Mouse (Mus musculus) embryonic facial prominence, embryonic 15.5 days (tissue): ENCODE results near the gene 1700057G04Rik. TPM values are rescaled to one million over a fixed set of nuclear protein-coding genes. Genes with fewer than 3 reads are reported as not detected.

Source experiments
- ATAC-seq: fragments of 200-750 bp; cut with Nextera tagmentation; 2 replicates; pipeline ENCODE4 v1.8.0; 2017; ENCODE audit warnings: low read depth, moderate TSS enrichment; ENCODE audit not compliant: insufficient number of reproducible peaks, low FRiP score, low TSS enrichment
- H3K27ac ChIP-seq: fragments of 300-500 bp; sonication (generic); replicated peaks from 2 replicates; pipeline ENCODE4 v1.5.1; 2015; ENCODE audit warnings: mild to moderate bottlenecking, inconsistent platforms
- H3K27me3 ChIP-seq: fragments of 300-500 bp; sonication (generic); 2 replicates; pipeline ENCODE4 v1.6.1; 2015; ENCODE audit warnings: inconsistent platforms
- H3K36me3 ChIP-seq: fragments of 300-500 bp; sonication (generic); 2 replicates; pipeline ENCODE4 v1.6.1; 2015; ENCODE audit warnings: mild to moderate bottlenecking, inconsistent platforms
- H3K4me1 ChIP-seq: fragments of 300-500 bp; sonication (generic); 2 replicates; pipeline ENCODE4 v1.6.1; 2015; ENCODE audit warnings: inconsistent platforms
- H3K4me2 ChIP-seq: fragments of 300-500 bp; sonication (generic); replicated peaks from 2 replicates; pipeline ENCODE4 v1.6.1; 2015; ENCODE audit warnings: mild to moderate bottlenecking, inconsistent platforms
- H3K4me3 ChIP-seq: fragments of 300-500 bp; sonication (generic); replicated peaks from 2 replicates; pipeline ENCODE4 v1.5.1; 2015; ENCODE audit warnings: mild to moderate bottlenecking, inconsistent platforms
- H3K9ac ChIP-seq: fragments of 300-500 bp; sonication (generic); 2 replicates; pipeline ENCODE4 v1.6.1; 2015; ENCODE audit warnings: inconsistent platforms
- H3K9me3 ChIP-seq: fragments of 300-500 bp; sonication (generic); replicated peaks from 2 replicates; pipeline ENCODE4 v1.6.1; 2016; ENCODE audit warnings: inconsistent platforms
- WGBS: fragments of 180-500 bp; shearing (Covaris S2); methylation state at CpG from one replicate; pipeline ENCODE4 v1.1.7; 2015; 5-methylcytosine and 5-hydroxymethylcytosine counted together
- polyA plus RNA-seq: library from polyadenylated mRNA; unstranded; fragments of >200 nt; fragmentation: Nextera tagmentation; extraction: Ambion mirVana; gene quantifications from 2 replicates; pipeline ENCODE4 v1.2.1, GENCODE M21; 2015

Gene 1700057G04Rik
- polyA plus RNA-seq = not detected in 2 replicates

- no peak within 1 kb of the TSS for H3K9ac ChIP-seq
- no peak within 1 kb of the TSS for H3K4me3 ChIP-seq
- H3K36me3 ChIP-seq = no peaks in the 10 kb centered on the region
- 92% methylated on average over 1 of the region's 1 CpGs for WGBS
- H3K27ac ChIP-seq = no peak within 1 kb of the TSS
- no peaks in the 10 kb centered on the region for H3K27me3 ChIP-seq
- H3K4me1 ChIP-seq = no peaks in the 10 kb centered on the region
- no peak for ATAC-seq
- H3K9me3 ChIP-seq = no peaks in the 10 kb centered on the region
- no peak within 1 kb of the TSS for H3K4me2 ChIP-seq
Measured at GRCm38 (mm10) chr9:92309077-92309476, at the start of gene 1700057G04Rik. TSS of gene 1700057G04Rik (plus strand) at chr9:92309377.

- Histone ChIP-seq H3K4me1 (no peaks in the 10 kb centered on the region), H3K9me3 (no peaks in the 10 kb centered on the region), H3K27ac (no peak overlapping the region), H3K9ac (no peak overlapping the region), H3K27me3 (no peaks in the 10 kb centered on the region), H3K4me2 (no peak overlapping the region), H3K36me3 (no peaks in the 10 kb centered on the region), H3K4me3 (no peak overlapping the region)
- ATAC-seq = no peak
- WGBS = 59% methylated on average over 7 of the region's 7 CpGs
Measured at GRCm38 (mm10) chr9:92260481-92261159, 48.6 kb upstream of the 1700057G04Rik start.

GRCm38 (mm10) chr9:92265719-92266118, 43.5 kb upstream of the 1700057G04Rik start:
- H3K4me3 ChIP-seq = no peak overlapping the region
- no peaks in the 10 kb centered on the region for H3K9me3 ChIP-seq
- H3K4me1 ChIP-seq = no peaks in the 10 kb centered on the region
- H3K4me2 ChIP-seq = no peak overlapping the region
- no peak overlapping the region for H3K9ac ChIP-seq
- 88% methylated on average over 4 of the region's 4 CpGs for WGBS
- no peaks in the 10 kb centered on the region for H3K27me3 ChIP-seq
- no peak overlapping the region for H3K27ac ChIP-seq
- no peaks in the 10 kb centered on the region for H3K36me3 ChIP-seq
- no peak for ATAC-seq

DNA sequence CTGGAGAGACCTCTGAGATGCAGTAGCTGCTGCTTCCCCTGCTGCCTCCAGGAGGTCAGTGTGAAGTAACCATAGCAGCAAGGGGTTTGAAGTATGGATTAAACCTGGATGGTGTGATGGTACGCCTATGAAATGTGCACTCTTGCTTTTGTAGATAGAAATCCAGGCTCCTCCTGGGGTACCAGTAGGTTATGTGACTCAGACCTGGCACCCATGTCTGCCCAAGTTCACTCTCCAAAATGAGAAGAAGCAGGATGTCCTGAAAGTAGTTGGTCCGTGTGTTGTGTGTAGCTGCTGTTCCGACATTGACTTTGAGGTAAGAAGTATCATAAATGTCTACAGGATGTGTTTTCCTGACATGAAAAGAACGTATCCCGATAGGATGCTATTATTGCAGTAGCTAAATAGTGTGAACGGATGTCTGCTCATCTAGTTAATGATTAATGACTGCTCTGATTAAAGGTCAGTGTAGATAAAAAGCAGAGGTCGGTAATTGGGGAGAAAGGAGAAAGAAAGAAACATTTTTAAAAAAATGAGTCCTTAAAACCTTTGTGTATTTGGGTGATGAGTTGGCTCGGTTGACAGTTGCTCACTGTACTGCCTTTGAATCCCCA, 42.5 kb upstream of the 1700057G04Rik start:
- WGBS = 77% methylated on average over 8 of the region's 8 CpGs
- H3K4me3 ChIP-seq = no peak overlapping the region
- H3K9ac ChIP-seq = no peak overlapping the region
- H3K36me3 ChIP-seq = no peaks in the 10 kb centered on the region
- no peak overlapping the region for H3K4me2 ChIP-seq
- H3K27ac ChIP-seq = no peak overlapping the region
- no peak for ATAC-seq
- no peaks in the 10 kb centered on the region for H3K27me3 ChIP-seq
- no peaks in the 10 kb centered on the region for H3K4me1 ChIP-seq
- H3K9me3 ChIP-seq = no peaks in the 10 kb centered on the region

DNA sequence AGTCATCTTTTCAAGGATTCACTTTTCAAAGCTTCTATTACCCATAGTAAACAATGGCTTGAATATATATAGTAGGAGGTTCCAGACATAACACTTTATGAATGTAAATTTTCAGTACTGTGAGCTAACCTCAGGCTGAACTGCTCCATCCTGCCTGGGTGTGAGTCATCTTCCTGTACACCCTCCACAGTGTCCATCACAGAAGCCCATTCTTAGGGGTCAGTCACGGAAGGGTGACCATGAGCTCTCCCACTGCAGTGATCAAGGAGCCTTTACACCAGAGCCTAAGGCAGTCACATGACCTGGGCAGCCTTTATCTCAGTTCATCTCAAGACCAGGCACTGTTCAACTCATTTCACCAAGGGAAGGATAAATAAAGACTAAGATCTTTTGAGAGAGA, 41.4 kb upstream of the 1700057G04Rik start:
- no peaks in the 10 kb centered on the region for H3K4me1 ChIP-seq
- no peaks in the 10 kb centered on the region for H3K9me3 ChIP-seq
- no peak overlapping the region for H3K27ac ChIP-seq
- no peak for ATAC-seq
- WGBS = 58% methylated on average over 1 of the region's 1 CpGs
- no peaks in the 10 kb centered on the region for H3K27me3 ChIP-seq
- no peak overlapping the region for H3K4me3 ChIP-seq
- no peak overlapping the region for H3K9ac ChIP-seq
- no peaks in the 10 kb centered on the region for H3K36me3 ChIP-seq
- no peak overlapping the region for H3K4me2 ChIP-seq

- Histone ChIP-seq H3K9ac (no peak overlapping the region), H3K36me3 (no peaks in the 10 kb centered on the region), H3K4me2 (no peak overlapping the region), H3K4me3 (no peak overlapping the region), H3K27me3 (no peaks in the 10 kb centered on the region), H3K27ac (no peak overlapping the region), H3K9me3 (no peaks in the 10 kb centered on the region), H3K4me1 (no peaks in the 10 kb centered on the region)
- WGBS = 95% methylated on average over 5 of the region's 5 CpGs
- no peak for ATAC-seq
Measured at GRCm38 (mm10) chr9:92269829-92270404, 39.3 kb upstream of the 1700057G04Rik start.

GRCm38 (mm10) chr9:92270927-92271326, 38.2 kb upstream of the 1700057G04Rik start:
- H3K4me3 ChIP-seq = no peak overlapping the region
- no peaks in the 10 kb centered on the region for H3K4me1 ChIP-seq
- no peaks in the 10 kb centered on the region for H3K9me3 ChIP-seq
- H3K36me3 ChIP-seq = no peaks in the 10 kb centered on the region
- 0 out of 2 replicates have a peak, but pooled peaks have one; percentile 15 for ATAC-seq
- H3K9ac ChIP-seq = no peak overlapping the region
- H3K27me3 ChIP-seq = no peaks in the 10 kb centered on the region
- no peak overlapping the region for H3K27ac ChIP-seq
- H3K4me2 ChIP-seq = no peak overlapping the region
- WGBS = 35% methylated on average over 4 of the region's 4 CpGs

DNA sequence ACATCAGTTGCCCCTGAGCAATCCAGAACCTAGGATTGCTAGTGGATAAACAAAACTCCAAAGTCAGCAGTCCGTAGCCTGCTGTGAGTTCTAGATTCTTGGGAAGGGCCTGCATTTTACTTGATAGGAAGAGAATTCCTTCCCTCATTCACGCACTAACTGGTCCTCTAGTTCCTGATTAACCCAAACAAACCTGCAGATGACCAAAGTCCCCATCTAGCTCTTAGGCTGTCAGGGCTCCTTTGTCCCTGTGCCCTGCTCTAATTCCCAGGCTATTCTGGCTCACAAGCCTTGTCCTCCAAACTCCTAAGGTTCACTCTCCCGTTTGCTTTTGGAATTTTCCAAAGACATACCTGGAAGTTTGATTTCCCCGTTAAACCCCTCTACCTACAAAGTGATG, 36.5 kb upstream of the 1700057G04Rik start:
- Histone ChIP-seq H3K36me3 (no peaks in the 10 kb centered on the region), H3K4me2 (no peak overlapping the region), H3K9me3 (no peaks in the 10 kb centered on the region), H3K4me3 (no peak overlapping the region), H3K27ac (no peak overlapping the region), H3K4me1 (no peaks in the 10 kb centered on the region), H3K9ac (no peak overlapping the region), H3K27me3 (no peaks in the 10 kb centered on the region)
- ATAC-seq = no peak
- WGBS = 89% methylated on average over 4 of the region's 4 CpGs

DNA sequence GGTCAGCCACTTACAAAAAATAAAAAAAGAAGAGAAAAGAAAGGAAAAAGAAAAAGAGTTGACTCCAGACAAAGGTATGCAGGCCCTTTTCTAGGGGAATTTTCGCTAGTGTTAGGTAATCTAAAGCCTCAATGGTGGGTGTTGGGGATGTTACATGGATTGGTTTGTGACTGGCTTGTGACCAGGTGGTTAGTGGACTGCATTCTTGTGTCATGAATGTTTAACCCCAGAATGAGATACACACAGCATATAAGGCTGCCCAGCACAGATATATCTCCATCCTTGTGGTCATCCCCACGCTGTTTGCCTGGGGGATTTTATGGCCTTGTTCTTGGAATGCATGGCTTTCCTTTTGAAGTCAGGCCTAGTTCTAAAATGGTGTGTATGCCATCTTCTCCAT, 35.9 kb upstream of the 1700057G04Rik start:
- Histone ChIP-seq H3K27me3 (no peaks in the 10 kb centered on the region), H3K4me2 (no peak overlapping the region), H3K4me3 (no peak overlapping the region), H3K4me1 (no peaks in the 10 kb centered on the region), H3K27ac (no peak overlapping the region), H3K9ac (no peak overlapping the region), H3K9me3 (no peaks in the 10 kb centered on the region), H3K36me3 (no peaks in the 10 kb centered on the region)
- WGBS = 87% methylated on average over 2 of the region's 2 CpGs
- ATAC-seq = no peak

- 75% methylated on average over 6 of the region's 6 CpGs for WGBS
- Histone ChIP-seq H3K4me2 (no peak overlapping the region), H3K4me1 (no peaks in the 10 kb centered on the region), H3K4me3 (no peak overlapping the region), H3K27me3 (no peaks in the 10 kb centered on the region), H3K9me3 (no peaks in the 10 kb centered on the region), H3K27ac (no peak overlapping the region), H3K36me3 (no peaks in the 10 kb centered on the region), H3K9ac (no peak overlapping the region)
- ATAC-seq = no peak
Measured at GRCm38 (mm10) chr9:92273956-92274762, 35.0 kb upstream of the 1700057G04Rik start.

GRCm38 (mm10) chr9:92275486-92276207, 33.5 kb upstream of the 1700057G04Rik start, which contains the start of gene Plscr2:
TSS of gene Plscr2 (plus strand) at chr9:92275602.
- H3K4me2 ChIP-seq = no peak within 1 kb of the TSS
- H3K4me3 ChIP-seq = no peak within 1 kb of the TSS
- no peaks in the 10 kb centered on the region for H3K27me3 ChIP-seq
- WGBS = 53% methylated on average over 9 of the region's 9 CpGs
- no peaks in the 10 kb centered on the region for H3K9me3 ChIP-seq
- no peaks in the 10 kb centered on the region for H3K4me1 ChIP-seq
- no peaks in the 10 kb centered on the region for H3K36me3 ChIP-seq
- H3K9ac ChIP-seq = no peak within 1 kb of the TSS
- ATAC-seq = no peak; the same call in 1 of the 2 replicates
- H3K27ac ChIP-seq = no peak within 1 kb of the TSS
